Mouse (Mus musculus): ENCODE measurements around the gene Ndufa11.

DNA sequence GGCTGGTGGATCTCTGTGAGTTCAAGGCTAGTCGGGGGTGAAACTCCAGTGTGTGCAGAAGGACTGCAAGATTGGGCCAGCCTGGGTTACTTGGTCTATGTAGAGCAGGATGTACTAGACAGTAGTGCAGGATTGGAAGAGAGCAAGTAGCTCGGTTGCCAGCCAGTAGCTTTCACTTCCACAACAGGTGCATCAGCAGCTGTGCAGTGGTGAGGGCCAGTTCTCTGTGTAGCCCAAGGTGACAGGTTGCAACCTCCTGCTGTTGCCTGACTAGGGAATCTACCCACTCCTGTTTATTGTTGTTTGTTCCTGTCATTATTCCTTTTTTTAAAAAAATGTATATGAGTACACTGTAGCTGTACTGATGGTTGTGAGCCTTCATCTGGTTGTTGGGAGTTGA, 28.9 kb upstream of the Ndufa11 start:
- TF ChIP-seq TAL1 (IDR thresholded peaks at IDR 0.05; ENCODE audit: low read length) (no peak), GATA1 (IDR thresholded peaks at IDR 0.05; ENCODE audit: low read length) (no peak)

Data from erythroblast, embryonic 14.5 days (primary cell).